Mouse (Mus musculus) CH12.LX (cell line): ENCODE measurements around the gene Mrtfb. TPM values are rescaled to one million over a fixed set of nuclear protein-coding genes. Genes with fewer than 3 reads are reported as not detected.

Experiments
- DNase-seq: peaks from one replicate; pipeline ENCODE4 v3.0.0-alpha.2; 2013; ENCODE audit errors: extremely low read depth
- H3K27ac ChIP-seq: 2 replicates; pipeline ENCODE4 v1.5.1; 2012; ENCODE audit warnings: low read depth, mild to moderate bottlenecking, control low read depth, moderate library complexity; ENCODE audit not compliant: insufficient read depth
- H3K27me3 ChIP-seq: replicated peaks from 2 replicates; pipeline ENCODE3; 2012; ENCODE audit warnings: inconsistent platforms
- H3K36me3 ChIP-seq, 2 experiments: replicated peaks in 1 of 2; 2 replicates each; pipeline versions ENCODE3 to v1.6.1; 2012; ENCODE audit warnings: inconsistent platforms in 1 of 2, low read length in 1 of 2, mild to moderate bottlenecking in 1 of 2, mixed read lengths in 1 of 2, moderate library complexity in 1 of 2; ENCODE audit not compliant: control insufficient read depth in 1 of 2, insufficient read depth in 1 of 2
- H3K4me1 ChIP-seq, 2 experiments: 2 replicates each; pipeline ENCODE4 v1.6.1; 2012; ENCODE audit warnings: inconsistent platforms in 1 of 2, moderate library complexity in 1 of 2; ENCODE audit not compliant: insufficient read depth in 2 of 2, control insufficient read depth in 1 of 2
- H3K4me2 ChIP-seq: 2 replicates; pipeline ENCODE4 v1.6.1; 2012; ENCODE audit warnings: low read depth, mild to moderate bottlenecking, control low read depth; ENCODE audit not compliant: poor library complexity, insufficient read depth, severe bottlenecking
- H3K4me3 ChIP-seq, 3 experiments: fragments of 150-350 bp in 1 of 3; sonication (generic) in 1 of 3; replicated peaks in 1 of 3; 2 replicates each; pipeline versions ENCODE3 to v1.5.1; 2011 to 2012; ENCODE audit warnings: low read depth in 2 of 3, low read length in 2 of 3, mild to moderate bottlenecking in 2 of 3, moderate library complexity in 2 of 3, control low read depth in 1 of 3, improper control_type of control experiment in 1 of 3, inconsistent platforms in 1 of 3, mixed read lengths in 1 of 3; ENCODE audit not compliant: poor library complexity in 1 of 3
- H3K79me2 ChIP-seq: replicated peaks from 2 replicates; pipeline ENCODE4 v1.6.1; 2012; ENCODE audit warnings: mild to moderate bottlenecking, moderate library complexity; ENCODE audit not compliant: control insufficient read depth, poor library complexity, insufficient read depth, severe bottlenecking; ENCODE audit errors: extremely low read depth
- H3K9ac ChIP-seq: 2 replicates; pipeline ENCODE4 v1.6.1; 2012; ENCODE audit warnings: low read depth, mild to moderate bottlenecking, control low read depth, moderate library complexity; ENCODE audit not compliant: insufficient read depth
- H3K9me3 ChIP-seq: replicated peaks from 2 replicates; pipeline ENCODE3; 2012; ENCODE audit warnings: low read length, inconsistent platforms, mixed read lengths
- BHLHE40 ChIP-seq: IDR thresholded peaks from 2 replicates; pipeline ENCODE4 v1.6.1; 2011; ENCODE audit warnings: mild to moderate bottlenecking, low read depth, low read length, improper control_type of control experiment
- CTCF ChIP-seq, 2 experiments: IDR thresholded peaks in 1 of 2; conservative IDR thresholded peaks in 1 of 2; 2 replicates each; pipeline ENCODE4 v1.5.1; 2011 to 2012; ENCODE audit warnings: low read depth in 2 of 2, low read length in 2 of 2, improper control_type of control experiment in 1 of 2, inconsistent platforms in 1 of 2, mild to moderate bottlenecking in 1 of 2, moderate library complexity in 1 of 2
- ELF1 ChIP-seq: IDR thresholded peaks from 2 replicates; pipeline ENCODE4 v1.6.1; 2014; ENCODE audit warnings: low read depth, mild to moderate bottlenecking, inconsistent platforms, low read length, improper control_type of control experiment
- EP300 ChIP-seq: IDR thresholded peaks from 2 replicates; pipeline ENCODE4 v1.6.1; 2011; ENCODE audit warnings: low read length, improper control_type of control experiment
- ETS1 ChIP-seq: conservative IDR thresholded peaks from 2 replicates; pipeline ENCODE4 v1.6.1; 2012; ENCODE audit warnings: low read depth, mild to moderate bottlenecking, inconsistent platforms, low read length, improper control_type of control experiment, moderate library complexity
- IRF4 ChIP-seq: IDR thresholded peaks from 2 replicates; pipeline ENCODE4 v1.6.1; 2014; ENCODE audit warnings: low read depth, mild to moderate bottlenecking, inconsistent platforms, low read length, improper control_type of control experiment
- JUND ChIP-seq: conservative IDR thresholded peaks from 2 replicates; pipeline ENCODE4 v1.6.1; 2011; ENCODE audit warnings: low read depth, low read length, improper control_type of control experiment
- MAZ ChIP-seq: IDR thresholded peaks from 2 replicates; pipeline ENCODE4 v1.6.1; 2012; ENCODE audit warnings: low read depth, mild to moderate bottlenecking, inconsistent platforms, low read length, improper control_type of control experiment, moderate library complexity
- MEF2A ChIP-seq: IDR thresholded peaks from 2 replicates; pipeline ENCODE4 v1.6.1; 2014; ENCODE audit warnings: low read depth, mild to moderate bottlenecking, inconsistent platforms, low read length, improper control_type of control experiment, borderline replicate concordance
- MXI1 ChIP-seq: IDR thresholded peaks from 2 replicates; pipeline ENCODE4 v1.6.1; 2011; ENCODE audit warnings: mild to moderate bottlenecking, low read depth, low read length, improper control_type of control experiment
- NELFE ChIP-seq: IDR thresholded peaks from 2 replicates; pipeline ENCODE4 v1.6.1; 2011; ENCODE audit warnings: low read depth, low read length, improper control_type of control experiment
- NRF1 ChIP-seq: IDR thresholded peaks from 2 replicates; pipeline ENCODE4 v1.6.1; 2014; ENCODE audit warnings: low read depth, mild to moderate bottlenecking, inconsistent platforms, low read length, improper control_type of control experiment, moderate library complexity
- RAD21 ChIP-seq: IDR thresholded peaks from 2 replicates; pipeline ENCODE4 v1.6.1; 2011; ENCODE audit warnings: low read depth, mild to moderate bottlenecking, low read length, improper control_type of control experiment, moderate library complexity
- SIN3A ChIP-seq: IDR thresholded peaks from 2 replicates; pipeline ENCODE4 v1.6.1; 2012; ENCODE audit warnings: low read length, improper control_type of control experiment, inconsistent platforms
- SMC3 ChIP-seq: IDR thresholded peaks from 2 replicates; pipeline ENCODE4 v1.6.1; 2011; ENCODE audit warnings: low read depth, low read length, improper control_type of control experiment
- UBTF ChIP-seq: IDR thresholded peaks from 2 replicates; pipeline ENCODE4 v1.6.1; 2012; ENCODE audit warnings: low read depth, mild to moderate bottlenecking, inconsistent platforms, low read length, improper control_type of control experiment, moderate library complexity
- USF1 ChIP-seq: IDR thresholded peaks from 2 replicates; pipeline ENCODE4 v1.6.1; 2014; ENCODE audit warnings: low read depth, mild to moderate bottlenecking, inconsistent platforms, low read length, improper control_type of control experiment
- USF2 ChIP-seq: conservative IDR thresholded peaks from 2 replicates; pipeline ENCODE4 v1.6.1; 2011; ENCODE audit warnings: low read depth, low read length, improper control_type of control experiment
- ZC3H11A ChIP-seq: IDR thresholded peaks from 2 replicates; pipeline ENCODE4 v1.6.1; 2012; ENCODE audit warnings: low read depth, mild to moderate bottlenecking, inconsistent platforms, low read length, improper control_type of control experiment
- ZKSCAN1 ChIP-seq: IDR thresholded peaks from 2 replicates; pipeline ENCODE4 v1.6.1; 2012; ENCODE audit warnings: low read depth, inconsistent platforms, low read length, improper control_type of control experiment, borderline replicate concordance
- ZNF384 ChIP-seq: IDR thresholded peaks from 2 replicates; pipeline ENCODE4 v1.6.1; 2012; ENCODE audit warnings: low read depth, low read length, improper control_type of control experiment, inconsistent platforms
- dilution Hi-C: fragments of 300-500 bp; cut with MboI; formaldehyde crosslinking; loops from 2 replicates; pipeline ENCODE4 v1.14.3; 2020; ENCODE audit warnings: low sequenced_read_pairs; ENCODE audit not compliant: extremely low pct_unique_long_range_greater_than_20kb, extremely low pct_ligation_motif_present
- in situ Hi-C: fragments of 300-500 bp; cut with MboI; formaldehyde crosslinking; loops from 3 replicates; pipeline ENCODE4 v1.14.3; 2019; ENCODE audit warnings: low sequenced_read_pairs, low pct_ligation_motif_present, low pct_unique_long_range_greater_than_20kb, mixed read lengths
- polyA plus RNA-seq: library from polyadenylated mRNA; unstranded; fragments of >175 nt; gene quantifications from 2 replicates; pipeline ENCODE4 v1.2.1, GENCODE M21; 2012; ENCODE audit warnings: low read depth; ENCODE audit not compliant: insufficient read length
- total RNA-seq, 2 experiments: library from RNA; depleted of rRNA; stranded (reverse); fragments of 300-350 nt in 1 of 2; fragments of >200 nt in 1 of 2; gene quantifications; 2 replicates each; pipeline ENCODE4 v1.2.3; 2012 to 2014

Mrtfb gene
- total and polyA plus RNA-seq, 3 experiments = 3.2 to 9.4 (median 4.4) TPM

DNA sequence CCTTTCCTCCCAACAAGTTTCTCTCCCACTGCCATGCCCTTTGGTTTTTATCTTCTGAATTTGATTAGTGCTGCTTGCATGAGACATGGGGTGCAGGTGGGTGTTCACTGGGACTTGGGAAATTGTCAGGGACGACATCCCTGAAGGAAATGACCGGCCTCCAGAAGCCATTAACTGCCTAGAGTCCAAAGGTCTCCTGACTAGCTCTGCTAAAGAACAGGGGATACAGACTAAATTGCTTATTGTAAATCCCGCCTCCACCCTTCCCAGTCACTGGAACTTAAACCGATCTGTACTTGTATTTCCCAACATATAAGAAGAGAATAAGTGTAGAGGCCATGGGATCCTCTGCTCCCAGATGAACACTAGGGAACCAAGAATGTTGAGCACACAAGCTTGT lies 43.5 kb upstream of the Mrtfb start:
- dilution Hi-C loops = no loop called here
- H3K4me1 ChIP-seq = no peaks in the 10 kb centered on the region; a peak in 1 of 4 replicates
- H3K9ac ChIP-seq = no peak overlapping the region
- TF ChIP-seq IRF4 (no peak), BHLHE40 (no peak), CTCF (conservative IDR thresholded peaks at IDR 0.05 in 1 of 2, IDR thresholded peaks at IDR 0.05 in 1 of 2; ENCODE audit: low read depth in 2 of 2, low read length in 2 of 2) (no peak), RAD21 (no peak)
- TF ChIP-seq, all 38 proteins: peak for 0
- Histone ChIP-seq H3K9me3 (no peaks in the 10 kb centered on the region), H3K4me3 (no peak overlapping the region), H3K79me2 (no peaks in the 10 kb centered on the region), H3K27ac (no peak overlapping the region), H3K4me2 (no peak overlapping the region), H3K36me3 (no peaks in the 10 kb centered on the region), H3K27me3 (no peaks in the 10 kb centered on the region)
- in situ Hi-C loops = no loop called here
- no peak for DNase-seq

GRCm38 (mm10) chr16:13216116-13216952 lies 39.9 kb upstream of the Mrtfb start:
- in situ Hi-C loops (no loop called here), dilution Hi-C loops (no loop called here)
- H3K27ac ChIP-seq = no peak overlapping the region
- no peak overlapping the region for H3K9ac ChIP-seq
- no peak for DNase-seq
- H3K79me2 ChIP-seq = no peaks in the 10 kb centered on the region
- TF ChIP-seq CTCF (conservative IDR thresholded peaks at IDR 0.05 in 1 of 2, IDR thresholded peaks at IDR 0.05 in 1 of 2; ENCODE audit: low read depth in 2 of 2, low read length in 2 of 2) (peak in 1 of 2 experiments; percentile 44; a peak in 2 of 4 replicates), RAD21 (peak; percentile 14), USF2 (no peak), ZC3H11A (no peak), MXI1 (no peak)
- no peaks in the 10 kb centered on the region for H3K9me3 ChIP-seq
- no peaks in the 10 kb centered on the region for H3K36me3 ChIP-seq
- no peak overlapping the region for H3K4me3 ChIP-seq
- H3K4me2 ChIP-seq = no peak overlapping the region
- H3K4me1 ChIP-seq = no peaks in the 10 kb centered on the region; a peak in 1 of 4 replicates
- no peaks in the 10 kb centered on the region for H3K27me3 ChIP-seq

GRCm38 (mm10) chr16:13217951-13218350 lies 38.3 kb upstream of the Mrtfb start:
- no peak overlapping the region for H3K27ac ChIP-seq
- no peak overlapping the region for H3K9ac ChIP-seq
- H3K4me1 ChIP-seq = no peaks in the 10 kb centered on the region; a peak in 1 of 4 replicates
- H3K36me3 ChIP-seq = no peaks in the 10 kb centered on the region
- no peak overlapping the region for H3K4me3 ChIP-seq
- no peaks in the 10 kb centered on the region for H3K79me2 ChIP-seq
- no peaks in the 10 kb centered on the region for H3K27me3 ChIP-seq
- DNase-seq = no peak
- no peak for TF ChIP-seq RAD21
- TF ChIP-seq UBTF = no peak
- TF ChIP-seq ZC3H11A = no peak
- TF ChIP-seq MEF2A = no peak
- no peak for TF ChIP-seq ELF1
- TF ChIP-seq NELFE = no peak
- no peak for TF ChIP-seq IRF4
- TF ChIP-seq USF1 = no peak
- no peak for TF ChIP-seq SIN3A
- no peak for TF ChIP-seq JUND
- no peak for TF ChIP-seq ZKSCAN1
- no peak for TF ChIP-seq MAZ
- no peak for TF ChIP-seq NRF1
- no peak for TF ChIP-seq SMC3
- no peak for TF ChIP-seq ETS1
- TF ChIP-seq USF2 = no peak
- no peak for TF ChIP-seq ZNF384
- no peak for TF ChIP-seq EP300
- dilution Hi-C loops (no loop called here), in situ Hi-C loops (no loop called here)
- H3K4me2 ChIP-seq = no peak overlapping the region
- no peaks in the 10 kb centered on the region for H3K9me3 ChIP-seq
